Mouse (Mus musculus) large intestine, adult 2 months (tissue): ENCODE measurements around the gene Tbc1d9. TPM values are rescaled to one million over a fixed set of nuclear protein-coding genes. Genes with fewer than 3 reads are reported as not detected.

ENCODE experiments used
- DNase-seq: peaks from one replicate; pipeline ENCODE4 v3.0.0-alpha.2; 2012; ENCODE audit warnings: low read depth, low spot score
- WGBS: fragments of 180-500 bp; shearing (Covaris S2); methylation state at CpG from one replicate; pipeline ENCODE4 v1.1.7; 2018; 5-methylcytosine and 5-hydroxymethylcytosine counted together
- polyA plus RNA-seq: library from polyadenylated mRNA; depleted of rRNA; stranded (reverse); fragments of >200 nt; gene quantifications from 2 replicates; pipeline ENCODE4 v1.2.3, GENCODE M21; 2012

The Tbc1d9 gene
- polyA plus RNA-seq, 1 experiment: 5.1 TPM

DNA sequence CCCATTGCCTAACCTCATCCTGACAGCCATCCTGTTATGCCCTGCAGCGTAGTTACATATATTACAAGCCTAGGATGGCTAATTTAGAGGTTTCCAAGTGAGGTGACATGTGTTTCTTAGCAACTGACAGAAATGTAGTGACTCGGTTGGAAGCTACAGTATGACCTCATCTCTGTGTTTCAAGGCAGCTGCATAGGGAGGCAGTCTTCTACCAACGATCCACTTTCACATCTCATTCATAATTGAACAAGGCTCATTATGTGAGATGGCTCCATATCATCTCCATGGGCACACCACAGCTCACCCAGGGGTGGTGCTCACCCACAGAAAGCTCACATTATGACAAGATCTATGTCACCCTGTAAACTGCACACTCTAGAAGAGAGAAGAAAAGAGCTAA lies 55.6 kb downstream of the Tbc1d9 start:
- no peak for DNase-seq
- WGBS: 76% methylated on average over 3 of the region's 3 CpGs

DNA sequence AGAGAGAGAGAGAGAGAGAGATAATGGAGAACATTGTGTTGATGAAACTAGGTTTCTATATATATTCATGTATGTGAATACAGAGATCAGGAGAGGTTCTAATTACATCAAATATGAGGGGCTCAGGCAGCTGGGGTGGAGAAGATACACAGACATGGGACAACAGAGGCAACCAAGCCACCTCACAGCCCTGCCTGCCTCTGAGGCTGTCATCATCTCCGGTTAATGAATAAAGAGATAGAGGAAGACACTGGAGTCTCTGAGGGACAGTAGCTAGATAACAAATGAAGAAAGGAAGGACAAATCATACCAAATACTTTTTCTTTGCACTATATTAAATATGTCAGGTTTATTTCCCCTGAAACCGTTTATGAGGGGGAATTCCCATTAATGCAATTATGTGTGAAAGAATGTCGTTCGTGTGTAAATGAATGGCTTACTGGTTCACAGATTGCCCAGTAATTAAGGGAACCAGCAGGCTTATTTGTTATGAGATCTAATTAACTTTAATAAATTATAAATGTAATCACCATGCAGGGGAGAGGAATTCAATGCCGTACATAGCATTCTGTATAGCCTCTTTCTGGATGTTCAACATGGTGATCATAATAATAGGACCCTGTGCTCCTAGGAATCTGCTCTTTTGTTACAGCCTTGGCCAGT lies 59.7 kb downstream of the Tbc1d9 start:
- WGBS: 58% methylated on average over 5 of the region's 5 CpGs
- no peak for DNase-seq

DNA sequence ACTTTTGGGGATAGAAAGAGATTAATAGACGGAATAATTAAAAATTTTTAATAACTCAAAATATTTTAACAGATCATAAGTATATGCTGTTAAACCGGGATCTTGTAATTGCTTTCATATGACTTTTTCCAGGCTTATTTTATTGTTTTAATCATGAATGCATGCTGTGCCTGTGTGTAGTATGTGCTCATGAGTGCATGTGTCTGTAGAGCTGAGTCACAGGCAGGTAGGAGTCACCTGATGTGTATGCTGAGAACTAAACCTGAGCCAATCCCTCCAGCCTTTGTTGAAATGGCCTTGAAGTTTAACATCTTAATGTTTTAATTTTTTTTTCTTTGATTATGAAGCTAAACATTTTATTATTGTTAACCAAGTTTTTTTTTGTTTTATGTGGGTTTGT lies 60.4 kb downstream of the Tbc1d9 start:
- DNase-seq: no peak
- 92% methylated on average over 2 of the region's 2 CpGs for WGBS

DNA sequence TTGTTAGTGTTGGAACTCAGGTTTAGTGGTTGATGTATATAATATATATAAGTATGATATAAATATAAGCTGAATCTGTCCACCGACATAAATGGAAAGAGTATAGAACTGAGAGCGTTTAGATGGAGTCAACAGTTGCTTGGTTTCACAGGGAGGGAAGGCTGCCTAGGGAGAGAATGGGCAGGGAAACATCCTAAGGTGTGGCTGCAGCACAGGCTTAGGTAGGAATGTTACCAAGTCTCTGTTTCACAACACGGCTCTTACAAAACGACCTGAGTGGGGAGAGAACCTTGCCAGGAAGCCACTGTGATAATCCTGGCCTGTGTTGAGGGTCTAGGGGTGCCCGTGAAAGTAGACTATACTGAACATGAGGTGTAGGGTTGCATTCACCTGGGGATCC lies 62.2 kb downstream of the Tbc1d9 start:
- DNase-seq: no peak
- 71% methylated on average over 5 of the region's 5 CpGs for WGBS

DNA sequence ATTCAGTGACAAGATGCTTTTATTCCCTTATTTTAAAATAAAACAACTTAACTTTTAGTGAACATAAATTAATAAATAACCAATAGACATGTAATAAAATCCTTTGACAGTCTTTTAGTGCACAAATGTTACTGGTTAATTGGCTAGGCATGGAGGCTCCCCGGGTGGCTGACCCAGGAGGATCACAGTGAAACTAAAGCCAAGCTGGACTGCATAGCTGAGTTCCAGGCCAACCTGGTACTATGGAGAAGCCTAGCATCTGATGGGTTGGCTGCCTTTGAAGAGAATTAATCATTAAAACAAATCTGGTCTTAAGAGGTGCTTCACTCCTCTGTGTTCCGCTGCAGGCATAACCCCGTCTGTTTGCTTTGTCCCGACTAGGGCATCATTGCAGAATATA lies 67.9 kb downstream of the Tbc1d9 start:
- 73% methylated on average over 4 of the region's 4 CpGs for WGBS
- DNase-seq: no peak

DNA sequence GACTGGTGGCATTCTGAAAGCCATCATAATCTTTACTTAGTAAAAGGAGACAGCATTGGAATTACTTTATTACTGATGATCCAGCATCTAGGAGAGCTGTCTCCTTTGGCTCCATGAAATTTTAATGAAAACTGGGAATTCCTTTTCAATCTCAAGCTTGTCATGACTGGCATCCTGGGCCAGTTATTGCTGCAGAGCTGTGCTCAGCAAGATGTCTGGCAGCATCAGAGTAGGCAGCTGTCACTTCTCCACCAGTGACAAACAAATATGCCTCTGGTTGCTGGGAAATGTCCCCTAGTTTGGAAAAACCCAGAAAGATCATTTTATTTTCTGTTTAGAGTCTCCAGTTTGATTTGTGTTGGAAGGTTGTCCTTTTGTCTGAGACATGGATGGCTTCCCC lies 74.2 kb downstream of the Tbc1d9 start:
- no peak for DNase-seq

DNA sequence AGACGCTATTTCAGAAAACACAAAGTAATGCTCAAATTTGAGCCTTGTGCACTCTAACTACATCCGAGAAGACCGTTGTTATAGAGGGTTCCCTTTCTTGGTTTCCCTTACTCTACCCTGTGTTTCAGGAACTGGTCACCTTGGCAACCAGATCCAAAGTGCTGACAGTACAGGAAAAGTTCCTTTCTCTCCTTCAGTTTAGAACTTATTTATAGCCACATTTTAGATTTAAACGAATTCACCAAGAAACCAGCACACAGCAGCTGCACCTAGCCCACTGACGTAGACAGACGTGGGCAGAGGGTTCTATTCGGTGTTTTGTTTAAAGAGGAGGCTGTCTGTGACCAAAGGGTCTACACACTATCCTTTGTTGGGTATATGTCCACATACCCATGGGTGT lies 79.0 kb downstream of the Tbc1d9 start:
- 86% methylated on average over 7 of the region's 7 CpGs for WGBS
- DNase-seq: no peak

DNA sequence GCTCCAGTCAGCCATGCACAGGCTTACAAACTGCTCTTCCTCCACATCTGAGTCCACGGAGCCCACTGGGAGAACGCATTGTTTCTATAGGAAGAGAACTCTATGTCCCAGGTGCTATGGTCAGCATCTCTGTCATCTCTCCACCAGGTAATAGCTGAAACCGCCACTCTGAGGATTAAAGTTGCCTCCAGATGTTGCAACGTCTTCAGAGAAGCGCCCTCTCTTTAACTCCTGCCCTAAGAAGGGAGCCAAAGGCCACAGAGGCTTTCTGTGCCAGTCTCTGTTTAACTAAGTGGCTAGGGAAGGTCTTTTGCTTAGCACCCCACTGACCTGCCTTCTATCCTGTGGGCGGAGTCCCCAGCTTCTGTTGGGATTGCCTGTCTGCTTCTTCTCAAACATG lies 85.7 kb downstream of the Tbc1d9 start:
- WGBS: 87% methylated on average over 6 of the region's 6 CpGs
- no peak for DNase-seq

DNA sequence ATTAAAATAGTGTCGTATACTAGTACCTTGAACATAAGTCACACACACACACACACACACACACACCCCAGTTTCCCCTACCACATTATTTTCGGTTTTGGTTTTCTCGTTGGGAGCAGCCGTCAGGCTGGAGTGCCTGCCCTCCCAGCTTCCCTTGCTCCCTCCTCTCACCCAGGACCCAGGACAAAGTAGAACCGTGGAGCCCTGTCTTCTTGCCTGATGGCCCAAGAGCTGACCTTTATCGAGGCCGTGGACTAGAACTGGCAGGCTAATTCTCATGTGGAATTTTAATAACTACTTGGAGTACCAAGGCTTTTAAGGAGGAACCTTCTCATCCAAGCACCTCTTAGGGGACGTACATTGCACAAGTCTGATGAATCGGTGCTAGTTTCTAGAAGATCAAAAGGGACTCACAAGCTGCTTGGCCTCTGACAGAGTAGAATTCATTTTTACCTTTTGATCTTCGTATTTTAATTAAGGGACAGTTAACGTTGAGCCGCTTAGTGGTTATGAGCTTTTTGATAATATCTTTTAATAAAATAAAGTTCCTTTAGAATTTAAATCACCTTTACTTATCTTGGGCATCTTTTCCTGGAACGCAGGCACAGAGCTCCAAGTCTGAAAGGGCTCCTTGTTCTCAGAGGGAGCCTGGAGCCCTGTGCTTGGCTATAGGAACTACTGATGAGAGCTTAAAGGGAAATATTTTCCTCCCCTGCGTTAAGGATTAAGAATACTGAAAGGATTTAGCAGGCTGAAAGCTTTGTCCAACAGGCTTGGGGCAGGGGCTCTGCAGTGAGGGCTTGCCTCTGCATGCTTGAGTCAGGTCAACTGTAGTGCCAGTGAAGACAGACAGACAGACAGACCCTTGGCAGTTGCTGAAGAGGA lies 86.5 kb downstream of the Tbc1d9 start:
- DNase-seq: no peak
- WGBS: 75% methylated on average over 14 of the region's 14 CpGs

DNA sequence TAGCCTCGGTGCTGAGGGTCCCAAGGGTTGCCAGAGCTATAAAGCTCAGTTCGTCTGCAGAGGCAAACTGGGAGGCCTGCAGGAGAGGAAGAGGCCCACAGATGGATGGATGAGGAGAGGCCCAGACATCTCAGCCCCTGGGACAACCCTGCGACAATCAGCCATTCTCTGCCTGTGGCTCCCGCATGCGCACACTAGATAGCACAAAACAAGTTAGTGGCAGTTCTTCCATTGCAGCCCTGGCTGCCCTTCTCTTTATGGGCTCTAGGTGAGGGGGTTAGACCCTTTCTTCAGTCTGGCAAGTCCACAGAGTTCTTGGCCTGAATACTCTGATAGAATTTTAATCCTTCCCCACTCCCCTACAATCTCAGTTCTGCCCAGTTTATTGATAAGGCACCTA lies 87.6 kb downstream of the Tbc1d9 start:
- DNase-seq: no peak
- WGBS: 87% methylated on average over 5 of the region's 5 CpGs

DNA sequence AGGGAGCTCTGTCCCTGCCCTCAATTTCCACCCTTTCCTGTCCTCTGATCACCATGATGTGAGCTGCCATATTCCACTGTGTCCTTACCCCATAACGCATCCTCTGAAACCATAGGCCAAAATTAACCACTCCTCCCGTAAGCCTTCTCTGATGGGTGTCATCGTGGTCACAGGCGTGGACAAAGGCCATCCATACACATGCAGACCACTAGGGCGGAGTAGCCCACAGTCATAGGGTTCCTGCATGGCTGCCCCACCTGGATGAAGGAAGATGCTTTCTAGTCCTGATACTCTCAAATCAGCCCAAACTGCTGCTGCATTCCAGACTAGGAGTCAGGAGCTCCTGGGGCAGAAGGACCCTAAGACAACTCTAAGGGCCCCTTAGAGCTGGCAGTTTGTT lies 92.5 kb downstream of the Tbc1d9 start:
- 85% methylated on average over 5 of the region's 5 CpGs for WGBS
- DNase-seq: no peak

DNA sequence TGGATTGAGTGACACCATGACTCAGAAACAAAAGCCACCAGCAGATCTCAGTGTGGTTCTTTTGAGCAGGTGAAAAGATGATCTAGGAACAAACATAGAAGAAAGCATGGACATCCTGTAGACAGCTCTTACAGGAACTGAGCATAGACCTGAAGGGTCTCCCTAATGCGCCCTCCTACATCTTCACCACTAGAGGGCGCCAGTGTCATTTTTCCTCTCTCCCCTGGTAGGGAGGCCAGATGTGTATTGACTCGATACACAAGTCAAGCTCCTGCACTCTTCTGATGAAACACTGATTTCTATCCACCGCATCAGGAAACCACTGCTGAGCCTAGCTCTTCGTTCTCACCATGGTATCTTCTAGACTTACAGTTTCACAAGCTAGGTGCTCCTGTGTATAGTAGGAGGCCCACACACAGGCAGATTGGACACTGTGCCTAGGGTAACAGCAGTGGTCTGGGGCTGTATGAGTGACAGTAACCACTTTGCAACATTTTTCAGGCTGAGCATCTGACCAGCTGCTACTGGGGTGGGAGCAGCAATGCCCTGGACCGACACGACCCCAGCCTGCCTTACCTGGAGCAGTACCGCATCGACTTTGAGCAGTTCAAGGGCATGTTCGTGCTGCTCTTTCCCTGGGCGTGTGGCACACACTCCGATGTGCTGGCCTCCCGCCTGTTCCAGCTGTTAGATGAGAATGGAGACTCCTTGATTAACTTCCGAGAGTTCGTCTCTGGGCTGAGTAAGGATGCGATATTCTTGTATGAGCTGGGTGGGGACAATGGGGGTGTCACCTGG lies 95.5 kb downstream of the Tbc1d9 start:
- peak; percentile 18 for DNase-seq
- WGBS: 69% methylated on average over 16 of the region's 16 CpGs

DNA sequence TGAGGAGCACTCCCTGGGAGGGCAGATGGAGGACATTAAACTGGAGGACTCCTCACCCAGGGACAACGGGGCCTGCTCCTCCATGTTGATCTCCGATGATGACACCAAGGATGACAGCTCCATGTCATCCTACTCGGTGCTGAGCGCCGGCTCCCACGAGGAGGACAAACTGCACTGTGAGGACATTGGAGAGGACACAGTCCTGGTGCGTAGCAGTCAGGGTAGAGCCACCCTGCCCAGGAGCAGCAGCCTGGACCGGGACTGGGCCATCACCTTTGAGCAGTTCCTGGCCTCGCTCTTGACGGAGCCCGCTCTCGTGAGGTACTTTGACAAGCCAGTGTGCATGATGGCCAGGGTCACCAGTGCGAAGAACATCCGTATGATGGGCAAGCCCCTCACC lies 106.0 kb downstream of the Tbc1d9 start:
- 94% methylated on average over 14 of the region's 14 CpGs for WGBS
- DNase-seq: no peak

DNA sequence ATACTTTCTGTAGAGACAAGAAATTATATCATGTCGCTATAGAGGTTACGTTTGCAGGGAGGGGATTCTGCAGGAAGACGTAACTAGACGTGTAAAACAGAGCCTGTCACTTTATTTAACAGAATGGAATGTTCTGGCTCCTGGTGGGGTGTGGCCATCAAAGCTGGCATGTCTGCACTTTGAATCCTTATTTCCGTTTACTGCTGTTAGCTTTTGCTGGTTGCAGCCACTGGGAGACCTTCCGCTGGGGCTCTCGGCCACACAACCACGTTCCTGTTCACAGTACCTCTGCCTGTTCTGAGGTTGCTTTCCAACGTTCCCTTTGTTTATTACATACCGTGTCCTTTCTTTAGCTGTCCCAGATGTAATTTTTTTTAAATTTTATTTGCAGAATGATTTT lies 107.3 kb downstream of the Tbc1d9 start:
- DNase-seq: peak; percentile 27
- 25% methylated on average over 10 of the region's 10 CpGs for WGBS

DNA sequence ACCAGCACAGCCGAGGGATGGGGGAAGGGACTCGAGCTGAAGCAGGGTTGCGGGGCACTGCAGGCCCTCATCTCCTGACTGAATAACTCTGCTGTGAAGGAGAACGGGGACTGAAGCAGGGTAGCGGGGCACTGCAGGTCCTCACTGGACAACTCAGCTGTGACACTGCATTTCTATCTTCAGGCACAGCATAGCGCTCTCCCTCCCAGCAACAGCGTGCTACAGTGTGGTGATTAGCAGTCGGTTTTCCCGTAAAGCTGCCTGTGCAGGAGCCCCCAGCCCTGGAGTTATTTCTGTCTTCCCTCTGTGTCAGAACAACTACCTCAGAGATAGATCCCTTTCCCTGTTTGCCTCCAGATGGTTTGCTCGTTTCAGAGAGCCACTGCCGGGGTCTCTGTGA lies 109.3 kb downstream of the Tbc1d9 start:
- no peak for DNase-seq
- 70% methylated on average over 11 of the region's 11 CpGs for WGBS

DNA sequence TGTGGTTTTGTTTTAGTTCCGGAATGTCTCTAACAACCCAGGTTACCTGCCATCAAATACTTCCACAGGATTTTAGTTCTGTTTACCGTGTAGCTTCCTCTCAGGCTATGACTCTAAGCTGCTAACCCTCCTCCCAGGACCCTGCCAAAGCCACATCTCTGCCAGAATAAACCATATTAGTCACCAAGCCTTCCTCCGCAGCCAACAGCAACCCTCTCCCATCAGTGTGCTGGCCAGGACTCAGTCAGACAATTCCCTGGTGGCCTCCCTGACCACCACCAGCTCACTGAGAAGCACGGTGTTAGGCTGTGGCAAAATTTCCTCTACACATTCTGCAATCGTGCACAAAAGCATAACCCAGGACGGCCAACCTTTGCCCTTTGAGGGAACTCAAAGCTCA lies 113.3 kb downstream of the Tbc1d9 start:
- DNase-seq: no peak
- WGBS: 70% methylated on average over 6 of the region's 6 CpGs

DNA sequence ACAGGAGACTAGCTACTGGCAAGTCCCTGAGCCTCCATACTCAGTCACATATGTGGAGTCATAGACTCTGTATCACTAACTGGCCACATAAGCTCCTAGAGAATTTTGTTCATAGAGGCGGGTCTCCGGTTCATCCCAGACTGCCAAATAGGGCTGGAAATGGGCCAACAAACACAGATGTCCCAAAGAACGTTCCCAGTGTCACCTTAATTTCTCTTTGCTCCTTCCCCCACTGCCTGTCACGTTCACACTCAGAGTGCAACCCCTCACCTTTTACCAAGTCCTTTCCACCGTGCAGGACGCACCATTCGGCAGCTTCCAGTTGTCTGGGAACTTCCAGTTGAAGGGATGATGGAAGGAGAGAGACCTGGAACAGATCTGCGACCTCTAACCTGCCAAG lies 120.2 kb downstream of the Tbc1d9 start:
- DNase-seq: no peak
- WGBS: 66% methylated on average over 8 of the region's 8 CpGs

DNA sequence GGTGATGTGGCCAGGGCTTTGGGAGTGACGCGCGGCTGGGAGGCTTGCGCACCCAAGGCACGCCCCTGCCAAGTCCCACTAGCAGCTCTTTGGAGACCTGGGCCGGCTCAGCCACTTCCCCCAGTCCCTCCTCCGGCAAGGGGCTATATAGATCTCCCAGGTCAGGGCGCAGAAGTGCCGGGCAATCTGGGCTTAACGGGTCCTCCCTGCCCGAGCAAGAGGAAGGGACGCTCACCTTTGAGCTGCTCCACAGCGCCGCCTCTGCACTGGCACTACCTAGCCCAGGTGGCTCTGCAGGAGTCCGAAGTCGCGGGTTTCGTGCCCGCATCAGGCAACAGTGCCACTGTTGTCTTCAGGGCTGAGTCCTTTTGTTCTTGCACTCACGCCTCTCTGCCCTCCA lies 125.0 kb downstream of the Tbc1d9 start, which contains the start of gene Ucp1:
Gene Ucp1, plus strand, starts transcription at position 177 of the 400 bp plus-strand sequence.
- WGBS: 3% methylated on average over 20 of the region's 20 CpGs
- DNase-seq: no peak

DNA sequence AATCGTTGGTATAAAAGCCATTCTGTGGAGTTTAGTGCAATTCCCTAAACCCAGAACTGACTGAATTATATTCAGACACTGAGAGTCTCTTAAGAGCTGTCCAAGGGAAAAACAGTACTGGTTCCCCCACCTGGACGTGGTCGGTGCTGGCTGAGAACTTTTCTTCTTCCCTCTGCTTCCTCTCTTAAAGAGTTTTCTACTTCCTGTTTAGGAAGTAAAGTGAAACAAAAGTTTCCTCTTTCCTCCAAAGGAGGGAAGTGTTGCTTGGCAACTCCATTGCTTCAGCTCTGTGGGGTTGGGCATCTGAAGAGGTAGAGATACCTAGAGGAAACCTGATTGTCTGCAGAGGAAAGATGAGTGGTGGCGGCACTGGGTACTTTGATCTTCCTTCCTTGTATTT lies 132.2 kb downstream of the Tbc1d9 start:
- 48% methylated on average over 4 of the region's 4 CpGs for WGBS

DNA sequence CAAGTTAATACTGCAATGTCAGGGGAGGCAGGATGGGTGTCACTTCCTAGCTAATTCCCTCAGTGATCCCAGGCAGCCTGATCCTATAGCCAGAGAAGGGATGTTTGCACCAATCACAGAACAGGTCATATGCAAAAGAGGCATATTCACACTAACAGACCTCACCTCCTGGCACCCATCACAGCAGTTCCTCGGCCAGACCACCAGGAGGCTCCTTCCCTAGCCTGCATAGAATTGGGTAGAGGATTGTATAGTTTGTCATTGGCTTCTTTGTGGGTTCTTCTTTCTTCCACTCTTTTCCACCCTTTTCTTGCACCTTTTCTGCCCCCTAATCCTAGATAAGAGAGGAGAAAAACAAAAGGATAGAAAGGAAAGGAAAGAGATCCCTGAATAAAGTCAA lies 135.0 kb downstream of the Tbc1d9 start:
- no peak for DNase-seq
- 45% methylated on average over 1 of the region's 1 CpGs for whole genome bisulfite sequencing

More for the DNA sequence above, 132.2 kb downstream of the Tbc1d9 start:
- no peak for DNase-seq
